Mouse (Mus musculus) layer of hippocampus, postnatal 14 days (tissue): ENCODE measurements around the gene Cpn1. TPM values are rescaled to one million over a fixed set of nuclear protein-coding genes. Genes with fewer than 3 reads are reported as not detected.

Experiments
- DNase-seq, 2 experiments: peaks; one replicate each; pipeline ENCODE4 v3.0.0; 2021 to 2022; ENCODE audit warnings: low spot score in 2 of 2, mixed read lengths in 1 of 2
- long read RNA-seq, 2 experiments: library from polyadenylated mRNA; stranded (forward); transcript quantifications; one replicate each; pipeline ENCODE4 v2.0.0; 2021
- total RNA-seq, 2 experiments: library from RNA; stranded (reverse); gene quantifications; 2 replicates each; pipeline ENCODE4 v1.2.3; 2021

Cpn1 gene
- total RNA-seq, result under 1 TPM in 1 of 2 experiments, not detected in 1; 0.39 TPM
- long read RNA-seq, experiment 1, result 0 reads
- long read RNA-seq, experiment 2, result 0 reads

DNA sequence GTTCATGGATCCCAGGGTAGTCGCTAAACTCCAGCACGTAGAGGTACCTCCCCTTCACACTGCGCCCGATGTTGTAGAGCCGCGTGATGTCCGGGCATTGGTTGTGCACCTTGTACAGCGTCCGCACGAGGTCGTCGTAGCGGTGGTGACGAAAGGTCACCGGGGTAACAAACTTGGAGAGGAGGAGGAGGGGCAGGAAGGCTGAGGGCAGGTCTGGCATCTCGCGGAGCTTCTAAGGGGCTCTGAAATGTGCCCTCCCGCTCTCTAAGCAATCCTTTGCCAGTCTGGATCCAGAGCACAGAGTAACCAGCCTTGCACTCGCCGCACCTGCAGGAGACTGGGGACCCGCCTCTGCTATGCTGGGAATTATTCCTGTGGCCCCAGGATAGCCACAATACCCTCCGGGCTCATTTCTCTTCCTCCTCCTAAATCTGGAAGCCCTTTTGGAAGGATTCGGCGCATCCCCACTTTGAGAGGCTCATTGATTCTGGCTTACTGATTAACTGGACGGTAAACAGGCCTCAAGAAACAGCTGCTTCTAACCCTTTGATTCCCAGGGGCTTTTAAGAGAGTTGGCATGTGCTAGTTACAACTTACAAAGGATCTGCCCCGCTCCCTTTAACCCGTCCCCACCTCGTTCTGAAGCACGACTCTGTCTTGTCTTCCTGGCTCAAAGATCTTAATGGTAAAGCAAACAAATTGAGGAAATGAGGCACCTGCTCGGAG, at the start of gene Cpn1:
Gene Cpn1, minus strand, starts transcription at position 488 of the 726 bp plus-strand sequence.
- DNase-seq, result no peak

DNA sequence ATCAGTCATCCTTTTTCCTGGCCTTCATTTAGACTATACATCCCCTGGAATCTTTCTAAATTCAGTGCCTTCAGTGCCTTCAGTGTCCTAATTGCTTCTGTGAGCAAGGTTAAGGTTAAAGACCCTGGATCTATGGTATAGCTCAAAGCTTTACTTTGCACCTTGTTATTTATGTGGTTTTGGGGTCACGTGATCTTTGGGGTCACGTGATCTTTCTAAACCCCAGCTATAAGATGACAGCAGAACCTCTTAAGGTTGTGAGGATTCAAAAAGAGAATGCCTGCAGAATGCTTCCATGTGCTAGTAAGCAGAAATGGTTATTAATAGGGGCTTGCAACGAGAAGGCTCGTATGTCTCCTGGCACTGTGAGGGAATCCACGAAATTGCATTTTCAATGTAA, 47.0 kb upstream of the Cpn1 start:
- DNase-seq, result no peak

DNA sequence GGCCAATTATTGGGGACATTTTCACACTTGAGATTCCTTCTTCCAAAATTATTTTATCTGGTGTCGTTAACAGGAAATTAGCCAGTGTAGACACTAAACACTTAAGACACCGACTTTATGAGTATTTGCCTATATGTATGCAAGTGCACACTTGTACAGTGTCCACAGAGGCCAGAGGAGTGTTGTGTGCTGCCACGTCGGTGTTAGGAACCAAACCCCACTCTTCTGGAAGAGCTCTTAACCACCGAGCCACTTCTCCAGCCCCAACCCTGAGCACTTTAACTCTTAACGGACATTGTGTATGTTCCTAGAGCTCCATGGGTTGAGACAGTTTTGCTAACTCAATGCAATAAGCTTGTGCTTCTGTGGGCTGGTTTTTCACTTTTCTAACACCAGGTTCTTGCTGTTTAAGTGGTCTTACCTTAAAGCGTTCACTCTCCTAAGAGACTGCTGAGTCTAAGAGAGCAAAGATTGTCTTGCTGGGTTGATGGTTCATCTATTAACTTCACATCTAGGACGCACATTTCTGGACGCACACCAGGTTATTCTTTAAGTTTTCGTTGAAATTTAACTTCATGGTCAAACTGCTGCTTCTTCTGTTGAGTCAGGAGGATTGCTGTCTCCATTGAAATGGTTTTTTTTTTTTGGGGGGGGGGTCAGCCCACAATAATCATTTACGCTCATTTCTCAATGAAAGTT, 45.8 kb upstream of the Cpn1 start:
- no peak for DNase-seq

DNA sequence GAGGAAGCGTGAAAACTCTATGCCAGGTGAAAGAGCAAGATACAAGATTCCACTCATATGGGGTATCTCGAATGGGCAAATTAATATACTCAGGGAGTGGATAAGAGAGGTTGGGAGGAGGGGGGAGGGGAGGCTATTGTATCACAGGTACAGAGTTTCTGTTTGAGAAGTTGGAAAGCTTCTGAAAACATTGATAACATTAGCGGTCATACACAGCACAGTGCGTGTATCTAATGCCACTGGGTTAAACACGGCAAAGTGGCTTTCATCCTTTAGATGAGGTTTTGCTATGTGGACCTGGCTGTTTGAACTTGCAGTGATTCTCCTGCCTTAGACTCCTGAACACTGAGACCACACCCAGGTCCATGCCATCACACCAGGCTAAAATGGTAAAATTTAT, 43.7 kb upstream of the Cpn1 start:
- no peak for DNase-seq

DNA sequence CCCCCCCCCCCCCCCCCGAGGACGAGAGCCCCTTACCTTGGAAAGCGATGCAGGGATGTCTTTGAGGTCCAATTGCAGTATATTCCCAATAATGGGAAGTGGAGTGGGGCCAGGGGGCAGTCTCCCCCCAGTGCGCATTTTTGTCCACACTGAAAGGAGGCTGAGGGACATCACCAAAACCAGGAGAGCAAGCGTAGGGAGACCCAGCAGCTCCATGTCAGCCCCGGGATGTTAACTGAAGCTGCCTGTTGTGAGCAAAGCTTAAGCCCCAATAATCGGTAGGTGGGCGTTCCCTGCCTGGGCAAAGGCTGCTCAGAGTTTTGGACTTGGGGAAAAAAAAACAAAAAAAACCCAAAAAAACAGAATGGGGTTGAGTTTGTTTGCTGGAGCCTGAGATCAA, 42.6 kb upstream of the Cpn1 start, which contains the start of gene Cyp2c23:
Gene Cyp2c23, minus strand, starts transcription at position 237 of the 400 bp plus-strand sequence.
- no peak for DNase-seq

DNA sequence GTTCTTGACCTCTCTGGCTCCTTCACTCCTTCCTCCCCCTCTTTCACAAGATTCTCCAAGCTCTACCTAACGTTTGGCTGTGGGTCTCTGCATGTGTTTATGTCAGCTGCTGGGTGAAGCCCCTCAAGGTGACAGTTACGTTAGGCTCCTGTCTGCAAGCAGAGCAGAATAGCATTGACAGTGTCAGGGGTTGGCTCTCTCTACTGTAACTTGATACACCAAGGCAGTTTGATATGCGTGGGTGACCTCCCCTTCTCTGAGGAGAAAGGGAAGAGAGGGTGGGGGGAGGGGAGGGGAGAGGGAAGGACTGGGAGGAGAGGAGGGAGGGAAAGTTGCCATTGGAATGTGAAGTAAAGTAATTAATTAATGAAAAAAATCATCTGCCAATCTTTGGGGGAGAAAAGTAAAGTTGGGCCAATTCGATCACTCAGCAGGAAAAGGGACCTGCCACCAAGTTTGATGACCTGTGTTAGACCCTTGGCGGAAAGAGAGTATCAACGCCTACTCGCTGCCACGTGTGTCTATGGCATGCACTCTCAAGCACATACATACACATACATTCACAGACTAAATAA, 40.7 kb upstream of the Cpn1 start:
- no peak for DNase-seq

DNA sequence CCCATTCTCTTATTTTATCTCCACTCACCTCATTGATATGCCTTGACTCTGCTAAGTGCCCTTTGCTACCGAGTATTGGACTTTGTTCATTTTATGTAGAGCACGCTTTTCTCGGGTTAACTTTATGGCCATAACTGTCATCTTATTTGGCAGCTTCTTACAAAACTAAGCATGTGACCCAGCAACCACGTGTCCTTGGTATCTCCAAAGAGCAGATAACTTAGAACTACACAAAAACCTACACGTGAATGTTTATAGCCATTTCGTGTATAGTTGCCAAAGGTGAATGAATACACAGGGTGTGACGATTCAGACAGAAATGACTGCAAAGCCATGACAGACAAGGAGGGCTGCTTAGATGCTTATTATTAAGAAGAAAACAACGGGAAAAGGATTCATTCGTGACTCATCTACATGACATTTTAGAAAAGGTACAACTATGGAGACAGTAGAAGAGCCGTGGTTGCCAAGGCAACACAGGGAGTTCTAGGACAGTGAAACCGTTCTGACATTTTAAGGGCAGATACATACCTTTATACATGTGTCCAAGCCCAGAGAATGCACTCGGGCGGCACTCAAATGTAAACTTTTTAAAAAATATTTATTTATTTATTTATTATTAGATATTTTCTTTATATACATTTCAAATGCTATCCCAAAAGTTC, 38.7 kb upstream of the Cpn1 start:
- no peak for DNase-seq

DNA sequence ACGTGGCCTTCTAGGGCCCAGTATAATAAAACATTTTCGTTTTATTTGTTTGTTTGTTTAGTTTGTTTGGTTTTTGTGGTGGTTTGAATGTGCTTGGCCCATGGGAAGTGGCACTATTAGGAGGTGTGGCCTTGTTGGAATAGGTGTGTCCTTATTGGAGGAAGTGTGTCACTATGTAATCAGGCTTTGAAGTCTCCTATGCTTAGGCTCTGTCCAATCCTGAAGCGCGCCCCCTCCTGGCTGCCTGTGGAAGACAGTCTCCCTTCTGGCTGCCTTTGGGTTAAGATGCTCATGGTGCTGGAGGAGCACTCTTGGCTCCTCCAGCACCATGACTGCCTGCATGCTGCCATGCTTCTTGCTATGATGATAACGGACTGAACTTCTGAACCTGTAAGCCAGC, 36.7 kb upstream of the Cpn1 start:
- no peak for DNase-seq

DNA sequence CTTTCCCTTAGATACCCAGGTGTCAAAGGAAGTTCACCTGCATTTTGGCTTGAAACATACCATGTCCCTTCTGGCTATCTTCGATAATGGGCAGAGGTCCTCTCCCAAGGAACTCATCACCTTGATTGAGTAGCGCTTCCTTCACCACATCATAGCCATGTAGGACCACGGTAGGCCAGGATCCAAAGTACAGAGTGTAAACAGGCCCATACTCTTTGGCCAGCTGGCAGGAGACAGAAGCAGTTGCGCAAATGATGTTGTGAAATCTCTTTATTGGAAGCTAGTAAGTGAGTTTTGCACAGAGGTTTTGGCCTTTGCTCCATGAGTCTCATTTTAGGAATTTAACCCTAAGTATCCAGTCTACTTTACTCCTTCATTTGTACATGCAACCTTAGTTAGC, 35.1 kb upstream of the Cpn1 start:
- DNase-seq, result no peak

DNA sequence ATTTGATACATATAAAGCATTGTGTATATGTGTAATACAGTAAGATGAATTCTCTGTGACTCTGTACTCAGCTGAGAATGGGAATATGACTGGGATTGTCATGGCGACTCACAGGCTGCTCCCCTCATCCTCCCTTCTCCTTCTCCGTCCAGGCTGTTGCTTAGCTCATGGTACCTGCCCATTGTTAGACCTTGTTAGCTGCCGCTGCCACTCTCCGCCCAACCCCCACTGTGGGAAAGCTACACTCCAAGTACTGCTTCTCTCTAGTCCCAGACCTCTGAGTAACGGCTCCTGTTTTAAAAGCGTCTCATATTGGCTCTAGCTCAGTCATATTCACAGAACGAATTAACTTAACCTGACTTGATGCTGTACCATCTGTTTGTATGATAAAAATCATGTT, 33.4 kb upstream of the Cpn1 start:
- DNase-seq, result no peak

DNA sequence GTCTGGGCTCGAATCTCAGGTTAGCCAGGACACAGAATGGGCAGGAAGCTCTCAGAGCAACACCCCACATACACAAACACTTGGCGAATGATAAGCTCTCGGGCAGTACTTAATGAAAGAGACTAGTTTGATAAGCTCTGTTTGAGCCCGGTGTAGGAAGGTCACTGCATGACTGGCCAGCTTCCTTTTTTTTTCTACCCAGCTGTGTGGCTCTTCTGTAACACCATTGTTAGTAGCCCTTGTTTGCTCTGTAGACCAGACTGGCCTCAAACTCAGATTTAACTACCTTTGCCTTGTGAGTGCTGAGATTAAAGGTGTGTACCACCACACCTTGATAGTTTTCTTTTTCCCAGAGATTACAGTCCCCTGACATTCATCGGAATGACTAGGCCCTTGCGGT, 27.5 kb upstream of the Cpn1 start:
- no peak for DNase-seq

DNA sequence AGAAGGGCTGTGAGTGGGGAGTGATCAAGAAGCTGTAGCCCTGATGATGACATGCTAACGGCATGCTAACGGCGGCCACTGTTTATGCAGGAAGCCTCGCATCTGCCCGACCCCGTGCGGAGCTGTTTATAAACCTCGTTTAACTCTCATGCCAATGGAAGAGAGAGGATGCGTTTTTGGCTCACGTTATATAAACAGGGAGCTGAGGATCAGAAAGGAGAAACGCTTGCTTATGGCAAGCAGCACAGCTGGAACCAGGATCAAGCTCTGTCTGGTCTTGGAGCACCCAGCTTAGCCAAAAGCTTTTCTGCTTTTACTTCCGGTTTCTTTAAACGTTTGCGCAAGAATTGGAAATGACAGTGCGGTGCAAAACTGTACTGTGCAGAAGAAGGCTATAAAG, 22.4 kb upstream of the Cpn1 start:
- DNase-seq, result no peak

DNA sequence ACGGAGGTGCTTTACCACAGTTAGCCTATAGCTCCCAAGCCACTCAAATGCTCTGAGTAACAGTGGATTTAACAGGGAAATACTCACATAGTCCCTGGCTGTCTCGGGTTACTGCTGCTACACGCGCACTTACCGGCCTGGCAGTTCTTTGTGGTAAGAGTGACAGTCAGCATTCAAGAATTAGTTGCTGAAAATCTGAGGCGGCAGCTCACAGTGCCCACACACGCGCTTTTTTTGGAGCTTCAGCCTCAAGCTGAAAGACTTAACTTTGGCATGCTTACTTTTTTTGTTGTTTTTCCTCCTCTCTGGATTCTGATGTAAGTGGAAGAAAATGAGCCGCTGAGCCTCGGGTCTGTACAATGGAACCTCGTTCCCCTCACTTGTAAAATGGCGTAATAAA, 20.8 kb upstream of the Cpn1 start:
- DNase-seq, result no peak

DNA sequence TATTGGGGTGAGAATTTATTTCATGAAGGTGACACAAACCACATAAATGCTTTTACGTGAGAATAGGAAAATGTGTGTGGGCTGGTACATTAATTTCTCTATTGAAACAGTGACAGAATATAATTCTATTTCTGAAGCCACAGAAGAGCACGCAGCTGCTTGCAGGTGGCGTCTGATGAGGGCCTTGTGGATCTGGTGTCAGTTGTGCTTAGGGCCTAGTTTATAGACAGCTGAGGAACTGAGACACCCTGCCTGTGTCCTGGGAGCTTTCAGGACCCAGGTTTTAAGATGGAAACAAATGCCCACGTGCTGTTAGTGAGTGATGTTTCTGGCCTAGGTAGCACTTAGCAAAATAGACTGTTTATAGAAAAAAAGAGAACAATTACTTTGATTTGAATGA, 18.7 kb upstream of the Cpn1 start:
- DNase-seq, result no peak

DNA sequence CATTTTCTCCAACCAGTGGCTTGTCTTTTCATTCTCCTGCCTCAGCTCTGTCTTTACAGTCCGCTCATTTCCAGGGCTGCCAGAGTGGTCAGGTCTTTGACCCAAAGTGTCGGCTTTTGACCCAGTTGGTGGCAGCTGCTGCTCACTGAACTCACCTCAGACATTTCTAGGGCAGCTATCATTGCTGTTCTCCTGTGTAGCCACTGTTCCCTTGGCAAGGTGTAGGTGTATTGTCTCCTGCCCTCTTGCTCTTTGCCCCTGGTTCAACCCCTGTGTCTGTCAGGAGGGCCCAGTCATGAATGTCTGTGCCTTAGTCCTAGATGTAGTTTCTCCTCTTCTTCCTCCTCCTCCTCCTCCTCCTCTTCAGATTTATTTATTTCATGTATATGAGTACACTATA, 17.9 kb upstream of the Cpn1 start:
- no peak for DNase-seq

DNA sequence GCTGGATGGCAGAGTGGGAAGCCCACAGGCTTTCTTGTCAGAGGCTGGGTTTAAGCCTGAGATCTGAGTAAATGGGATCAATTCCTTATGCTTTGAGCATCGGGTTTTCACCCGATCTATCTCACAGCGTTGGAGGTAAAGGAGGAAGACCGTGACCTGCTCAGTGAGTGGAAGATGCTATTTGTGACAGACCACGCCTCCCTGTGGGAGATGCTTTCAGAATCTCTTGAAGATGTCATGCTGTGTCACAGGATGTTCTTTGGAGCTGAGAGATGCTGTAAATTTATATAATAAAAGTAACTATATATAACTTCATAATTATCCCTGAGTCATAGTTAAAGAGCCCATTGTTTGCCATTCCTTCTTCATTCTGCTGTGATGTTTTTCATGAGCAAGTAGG, 14.4 kb upstream of the Cpn1 start:
- no peak for DNase-seq

DNA sequence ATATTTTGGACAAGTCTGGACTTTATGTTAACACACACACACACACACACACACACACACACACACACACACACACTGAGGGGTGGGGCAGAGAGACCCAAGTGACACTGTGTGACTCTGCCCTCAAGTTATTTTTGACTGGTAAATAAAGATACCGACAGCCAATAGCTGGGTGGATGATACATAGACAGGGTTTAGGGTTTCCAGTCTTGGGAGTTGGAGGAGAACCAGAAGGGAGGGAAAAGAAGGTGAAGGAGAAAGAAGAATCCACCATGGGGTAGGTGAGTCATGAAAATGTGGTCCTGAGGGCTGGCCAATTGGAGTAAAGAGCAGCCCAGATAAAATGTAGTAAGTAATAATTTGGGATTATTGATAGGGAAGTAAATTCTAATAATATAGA, 13.7 kb upstream of the Cpn1 start:
- no peak for DNase-seq

DNA sequence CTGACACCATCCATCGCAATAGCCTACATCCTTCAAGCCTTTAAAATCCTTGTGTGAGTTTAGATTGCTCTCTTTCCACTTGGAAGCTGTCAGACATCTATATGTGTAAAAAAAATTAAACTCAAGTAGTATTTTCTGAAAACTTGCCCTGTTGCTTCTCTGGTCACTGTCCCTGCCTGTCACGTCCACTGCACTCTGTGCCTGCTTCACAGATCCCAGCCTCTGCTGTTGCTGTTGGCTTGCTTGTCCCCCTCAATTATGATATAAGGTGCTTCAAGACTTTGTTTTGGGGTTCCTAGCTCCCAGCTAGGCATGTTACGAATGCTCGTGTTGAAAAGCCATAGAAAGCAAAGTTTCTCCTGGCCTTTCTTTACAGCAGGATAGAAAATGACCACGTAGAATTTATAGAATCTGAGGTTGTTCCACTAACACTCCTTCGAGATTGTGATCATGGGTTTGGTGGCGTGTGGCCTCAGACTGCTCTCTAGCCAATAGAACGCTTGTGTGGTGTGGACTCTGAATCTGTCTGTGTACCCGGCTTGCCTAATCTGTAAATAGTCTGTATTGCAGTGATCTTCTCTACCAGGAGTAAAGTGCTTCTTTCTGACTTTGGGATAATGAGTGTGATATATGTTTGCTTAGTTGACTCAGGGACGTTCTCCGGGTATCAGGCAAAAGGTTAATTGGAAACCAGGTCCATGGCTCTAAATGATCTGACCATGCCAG, 12.6 kb upstream of the Cpn1 start:
- DNase-seq, result no peak

DNA sequence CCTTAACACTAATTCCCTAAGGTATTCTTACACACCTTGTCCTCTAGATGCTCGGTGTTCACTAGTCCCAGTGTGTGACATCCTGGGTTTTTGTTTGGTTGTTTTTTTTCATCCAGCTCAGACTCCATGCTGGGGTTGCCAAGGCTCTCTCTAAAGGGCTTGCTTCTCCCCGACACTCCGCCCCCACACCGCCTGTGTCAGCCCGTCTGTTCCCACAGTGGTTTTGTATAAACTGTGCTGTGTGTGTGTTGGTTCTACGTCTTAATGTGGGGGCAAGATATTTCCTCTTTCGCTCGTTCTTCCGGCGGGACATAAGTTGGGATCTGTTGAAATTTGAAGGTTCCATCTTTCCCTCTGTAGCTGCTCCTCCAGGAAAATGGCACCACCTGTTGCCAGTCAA, 11.7 kb upstream of the Cpn1 start:
- DNase-seq, result peak; percentile 59 to 77

DNA sequence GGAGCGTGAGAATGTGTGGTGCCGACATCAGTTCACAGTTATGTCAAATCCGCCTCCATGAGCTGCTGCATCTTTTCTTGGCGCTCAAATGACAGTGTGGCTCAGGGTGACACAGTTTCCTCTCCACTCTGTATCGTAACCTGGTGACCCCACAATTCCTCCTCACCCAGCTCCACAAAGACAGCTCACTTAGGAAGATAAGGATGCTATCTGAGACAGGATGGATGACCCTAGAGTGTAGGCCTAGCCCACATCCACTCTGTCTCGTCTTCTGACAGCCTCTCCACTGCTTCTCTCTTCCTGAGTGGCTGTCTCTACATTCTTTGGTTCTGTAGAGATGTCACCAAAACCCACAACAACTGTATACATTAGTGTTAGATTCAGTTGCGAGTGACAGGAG, 9.1 kb upstream of the Cpn1 start:
- no peak for DNase-seq

DNA sequence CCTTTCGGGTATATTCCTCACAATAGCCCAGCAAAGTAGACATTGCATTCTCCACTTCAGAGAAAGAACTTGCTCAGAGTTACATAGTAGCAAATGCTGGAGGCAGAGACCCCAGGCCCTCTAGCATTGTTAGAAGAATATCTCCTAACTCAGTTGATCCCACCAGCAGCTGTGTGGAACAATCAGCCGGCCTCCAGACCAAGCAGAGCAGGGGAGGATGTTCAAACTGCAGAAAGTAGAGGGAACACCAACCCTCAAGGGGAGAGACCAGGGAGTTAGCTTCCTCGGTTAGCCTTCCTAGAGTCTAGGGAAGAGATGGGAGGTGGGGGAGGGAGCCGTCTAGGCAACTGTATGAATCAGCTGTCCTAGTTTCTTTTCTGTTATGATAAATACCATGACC, 6.1 kb upstream of the Cpn1 start:
- DNase-seq, result no peak
